Mouse (Mus musculus): ENCODE measurements at regions not wholly inside any gene's neighbourhood (a gene's known extent, or its start where the extent isn't known, plus 50 kb on each side); places are given as distances from the start of the nearest gene placed in this dataset.
"Not testable (repeated sequence)": the region's sequence is repeated elsewhere in the genome, so short reads cannot be mapped to it uniquely, and the experiment has no call there.

GRCm38 (mm10) chrX:93888480-93888879, 56.5 kb upstream of the Pdk3 start:
- no peak for DNase-seq (ENCODE audit: low spot score)

GRCm38 (mm10) chrX:93888966-93889365, 57.0 kb upstream of the Pdk3 start:
- DNase-seq (ENCODE audit: low spot score): no peak

- DNase-seq (ENCODE audit: low spot score): peak; percentile 19
Measured at GRCm38 (mm10) chrX:93889394-93890042, 57.5 kb upstream of the Pdk3 start.

- DNase-seq (ENCODE audit: low spot score): no peak
Measured at GRCm38 (mm10) chrX:93896838-93897820, 65.1 kb upstream of the Pdk3 start.

- no peak for DNase-seq (ENCODE audit: low spot score)
Measured at GRCm38 (mm10) chrX:93903209-93903608, 65.2 kb upstream of the AU015836 start.

- no peak for DNase-seq (ENCODE audit: low spot score)
Measured at GRCm38 (mm10) chrX:93905531-93905930, 62.9 kb upstream of the AU015836 start.

GRCm38 (mm10) chrX:93911087-93911840, 57.2 kb upstream of the AU015836 start:
- no peak for DNase-seq (ENCODE audit: low spot score)

- no peak for DNase-seq (ENCODE audit: low spot score)
Measured at GRCm38 (mm10) chrX:93915548-93915947, 52.9 kb upstream of the AU015836 start.

- not testable (repeated sequence) for DNase-seq (ENCODE audit: low spot score)
Measured at GRCm38 (mm10) chrX:93917367-93917766, 51.1 kb upstream of the AU015836 start.
